Mouse (Mus musculus) G1E-ER4 (cell line): ENCODE results near the gene Bace2. TPM values are rescaled to one million over a fixed set of nuclear protein-coding genes. Genes with fewer than 3 reads are reported as not detected.

ENCODE experiments used
- GATA1 ChIP-seq: IDR thresholded peaks from one replicate; pipeline ENCODE4 v1.8.0; 2012; ENCODE audit warnings: low read length, inconsistent platforms
- polyA plus RNA-seq: library from polyadenylated mRNA; stranded (reverse); fragments of >175 nt; gene quantifications from 2 replicates; pipeline ENCODE4 v1.2.3, GENCODE M21; 2012

The Bace2 gene
- polyA plus RNA-seq = not detected in 2 replicates

- TF ChIP-seq GATA1 = no peak
Observed at GRCm38 (mm10) chr16:97356499-97357187, at the start of gene Bace2. Gene Bace2, plus strand, starts transcription at chr16:97356742.

GRCm38 (mm10) chr16:97307594-97307993 is 48.9 kb upstream of the Bace2 start:
- no peak for TF ChIP-seq GATA1

GRCm38 (mm10) chr16:97309796-97310569 is 46.6 kb upstream of the Bace2 start:
- no peak for TF ChIP-seq GATA1

GRCm38 (mm10) chr16:97310570-97310846 is 46.0 kb upstream of the Bace2 start:
- TF ChIP-seq GATA1 = no peak

GRCm38 (mm10) chr16:97312960-97313686 is 43.4 kb upstream of the Bace2 start:
- no peak for TF ChIP-seq GATA1

- no peak for TF ChIP-seq GATA1
Observed at GRCm38 (mm10) chr16:97321576-97321975, 35.0 kb upstream of the Bace2 start.

GRCm38 (mm10) chr16:97322604-97323003 is 33.9 kb upstream of the Bace2 start:
- no peak for TF ChIP-seq GATA1

- TF ChIP-seq GATA1 = no peak
Observed at GRCm38 (mm10) chr16:97325975-97326374, 30.6 kb upstream of the Bace2 start.

- no peak for TF ChIP-seq GATA1
Observed at GRCm38 (mm10) chr16:97328602-97329001, 27.9 kb upstream of the Bace2 start.

GRCm38 (mm10) chr16:97353013-97353412 is 3.5 kb upstream of the Bace2 start:
- no peak for TF ChIP-seq GATA1

GRCm38 (mm10) chr16:97354632-97355031 is 1.9 kb upstream of the Bace2 start:
- no peak for TF ChIP-seq GATA1

- no peak for TF ChIP-seq GATA1
Observed at GRCm38 (mm10) chr16:97357188-97357821, 763 bp downstream of the Bace2 start.

- no peak for TF ChIP-seq GATA1
Observed at GRCm38 (mm10) chr16:97362231-97362888, 5.8 kb downstream of the Bace2 start.

GRCm38 (mm10) chr16:97366141-97366540 is 9.6 kb downstream of the Bace2 start:
- no peak for TF ChIP-seq GATA1

GRCm38 (mm10) chr16:97370258-97370657 is 13.7 kb downstream of the Bace2 start:
- TF ChIP-seq GATA1 = no peak

GRCm38 (mm10) chr16:97387955-97388354 is 31.4 kb downstream of the Bace2 start:
- TF ChIP-seq GATA1 = no peak

GRCm38 (mm10) chr16:97391289-97391688 is 34.7 kb downstream of the Bace2 start:
- no peak for TF ChIP-seq GATA1
